Mouse (Mus musculus) kidney, adult 18-20 months (tissue): ENCODE data around the gene Ypel2.

Experiments used
- DNase-seq: peaks from one replicate; pipeline ENCODE4 v3.0.0; 2021

The Ypel2 gene

DNA sequence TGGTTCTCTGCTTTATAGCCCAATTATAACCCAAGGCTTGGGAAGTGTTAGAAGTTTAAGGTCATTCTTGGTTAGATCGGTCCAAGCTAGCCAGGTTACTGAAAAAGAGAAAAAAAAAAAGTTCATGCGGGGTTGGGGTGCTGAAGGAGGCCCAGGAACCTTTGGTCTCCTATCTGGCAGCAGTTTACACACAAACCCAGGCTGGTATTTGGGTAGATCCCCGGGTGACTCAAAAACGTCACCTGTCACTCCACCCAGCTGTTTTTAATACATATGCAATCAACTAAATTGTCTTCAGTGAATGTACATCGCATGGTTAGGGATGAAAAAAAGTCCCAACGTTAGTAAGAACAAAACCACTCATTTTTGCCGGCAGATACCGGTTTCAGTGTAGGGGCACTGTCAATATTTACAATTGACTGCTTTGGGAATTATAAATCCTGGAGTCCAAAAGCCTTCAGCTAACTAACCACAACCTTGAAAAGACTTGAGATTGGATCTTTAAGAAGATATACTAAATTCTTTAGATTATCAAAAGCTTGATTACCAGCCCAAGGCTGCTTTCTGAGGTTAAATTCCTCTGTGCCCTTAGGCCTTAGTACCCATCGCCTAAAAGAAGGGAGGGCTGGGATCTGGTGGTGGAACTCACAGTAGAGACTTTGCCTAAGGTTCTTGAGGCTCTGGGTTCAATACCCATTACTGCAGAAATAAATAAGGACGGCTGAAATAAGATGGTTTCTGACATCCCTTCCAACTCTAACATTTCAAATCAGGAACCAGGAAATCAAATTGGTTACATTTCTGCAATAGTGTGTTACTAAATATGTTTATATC lies 1.5 kb upstream of the Ypel2 start:
- DNase-seq, result no peak

GRCm38 (mm10) chr11:86994330-86994729 lies 823 bp upstream of the Ypel2 start:
- DNase-seq, result peak; percentile 35

DNA sequence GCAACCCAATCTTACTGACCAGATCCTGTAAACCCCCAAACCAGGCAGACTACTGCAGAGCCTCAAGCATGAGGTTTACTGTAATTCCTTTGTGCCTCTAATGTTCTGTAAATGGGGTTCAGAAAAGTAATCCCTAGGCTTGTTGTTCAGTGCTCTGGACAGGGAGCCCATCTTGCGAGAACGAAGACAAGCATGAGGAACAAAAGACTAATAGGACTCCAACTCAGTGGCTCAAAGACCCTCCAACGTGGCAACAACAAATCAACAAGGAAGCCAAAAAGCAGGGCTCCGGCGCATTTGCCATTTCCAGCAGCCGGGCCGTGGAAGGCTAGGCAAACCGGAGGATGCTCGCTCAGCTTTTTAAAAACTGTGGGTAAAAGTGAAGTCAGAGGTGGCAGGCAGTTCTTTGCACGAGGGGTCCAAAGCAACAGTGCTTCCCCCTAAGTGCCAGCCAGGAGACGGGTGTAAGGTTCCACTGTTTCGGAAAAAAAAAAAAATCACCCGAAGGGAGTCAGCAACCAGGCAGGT lies 982 bp downstream of the Ypel2 start:
- peak; percentile 34 for DNase-seq

DNA sequence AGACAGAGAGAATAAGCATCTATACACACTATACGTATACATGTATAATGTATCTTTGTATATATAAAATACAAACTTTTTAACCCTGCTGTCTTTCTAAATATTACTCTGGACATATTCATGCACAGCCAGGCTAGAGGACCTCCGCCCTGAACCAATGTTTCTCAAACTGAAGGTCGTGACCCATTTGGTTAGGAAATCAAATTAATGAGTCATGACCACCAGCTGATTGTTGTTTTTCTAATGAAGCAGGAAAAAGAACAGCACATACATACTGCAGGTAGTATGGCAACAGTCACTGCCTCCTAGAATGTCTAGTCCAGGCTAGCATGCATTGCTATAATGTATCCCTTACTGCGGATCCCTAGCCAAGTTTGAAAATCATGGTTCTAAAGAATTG lies 2.3 kb downstream of the Ypel2 start:
- no peak for DNase-seq

- DNase-seq, result no peak
These were observed 3.2 kb downstream of the Ypel2 start for GRCm38 (mm10) chr11:86990309-86990708.

DNA sequence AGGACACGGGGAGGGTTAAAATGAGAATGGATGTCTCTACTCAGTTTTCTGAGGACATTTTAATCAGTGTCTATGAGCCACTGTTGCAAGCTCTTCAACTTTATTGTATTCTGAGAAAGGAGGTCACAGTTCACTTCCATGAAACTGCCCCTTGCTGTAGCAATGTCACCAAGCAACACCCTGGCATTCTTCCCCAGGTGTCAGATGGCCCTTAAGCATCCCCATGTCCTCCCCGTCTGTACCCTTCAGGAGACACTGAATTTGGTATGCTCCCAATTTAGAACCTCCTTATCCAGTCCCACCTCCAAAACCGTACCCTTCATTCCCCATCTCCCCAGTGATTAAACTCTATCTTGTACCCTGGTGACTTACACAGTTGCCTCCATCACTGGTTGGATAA lies 8.5 kb downstream of the Ypel2 start:
- no peak for DNase-seq

GRCm38 (mm10) chr11:86983056-86983455 lies 10.5 kb downstream of the Ypel2 start:
- no peak for DNase-seq

- no peak for DNase-seq
These were observed 12.2 kb downstream of the Ypel2 start for GRCm38 (mm10) chr11:86981229-86981791.

DNA sequence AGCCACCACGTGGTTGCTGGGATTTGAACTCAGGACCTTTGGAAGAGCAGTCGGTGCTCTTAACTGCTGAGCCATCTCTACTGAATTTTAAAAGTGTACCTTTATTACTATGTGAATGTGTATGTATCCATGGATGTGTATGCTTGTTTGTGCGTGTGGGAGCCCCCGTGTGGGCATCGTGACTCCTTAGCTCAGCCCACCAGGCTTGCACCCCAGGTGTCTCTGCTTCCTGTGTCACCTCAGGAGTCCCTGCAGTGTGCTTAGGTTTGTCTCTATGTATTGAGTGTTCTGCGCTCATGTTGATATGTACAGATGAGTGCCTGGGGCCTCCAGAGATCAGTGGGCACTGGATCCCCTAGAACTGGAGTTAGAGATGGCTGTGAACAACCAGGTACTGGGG lies 13.0 kb downstream of the Ypel2 start:
- DNase-seq, result no peak

GRCm38 (mm10) chr11:86979799-86980198 lies 13.7 kb downstream of the Ypel2 start:
- DNase-seq, result no peak

GRCm38 (mm10) chr11:86977242-86977641 lies 16.3 kb downstream of the Ypel2 start:
- no peak for DNase-seq

DNA sequence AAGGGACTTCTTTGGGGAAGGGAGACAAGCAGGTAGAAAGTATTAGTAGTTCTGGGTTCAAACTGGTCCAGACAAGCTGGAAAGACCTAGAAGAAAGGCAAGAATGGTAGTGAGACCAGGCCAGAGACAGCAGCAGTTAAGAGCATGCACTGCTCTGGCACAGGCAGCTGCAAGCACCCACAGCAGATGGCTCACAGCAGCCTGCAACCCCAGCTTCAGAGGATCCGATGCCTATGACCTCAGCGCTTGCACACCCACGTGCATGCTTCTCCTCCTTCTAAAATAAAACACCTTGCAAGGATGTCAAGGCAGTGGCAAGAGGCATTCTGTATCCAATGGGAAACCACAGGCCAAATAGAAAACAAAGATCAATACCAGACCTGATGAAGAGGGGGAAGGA lies 19.1 kb downstream of the Ypel2 start:
- no peak for DNase-seq

GRCm38 (mm10) chr11:86973255-86973654 lies 20.3 kb downstream of the Ypel2 start:
- DNase-seq, result peak; percentile 52

- DNase-seq, result no peak
These were observed 22.3 kb downstream of the Ypel2 start for GRCm38 (mm10) chr11:86971057-86971753.

DNA sequence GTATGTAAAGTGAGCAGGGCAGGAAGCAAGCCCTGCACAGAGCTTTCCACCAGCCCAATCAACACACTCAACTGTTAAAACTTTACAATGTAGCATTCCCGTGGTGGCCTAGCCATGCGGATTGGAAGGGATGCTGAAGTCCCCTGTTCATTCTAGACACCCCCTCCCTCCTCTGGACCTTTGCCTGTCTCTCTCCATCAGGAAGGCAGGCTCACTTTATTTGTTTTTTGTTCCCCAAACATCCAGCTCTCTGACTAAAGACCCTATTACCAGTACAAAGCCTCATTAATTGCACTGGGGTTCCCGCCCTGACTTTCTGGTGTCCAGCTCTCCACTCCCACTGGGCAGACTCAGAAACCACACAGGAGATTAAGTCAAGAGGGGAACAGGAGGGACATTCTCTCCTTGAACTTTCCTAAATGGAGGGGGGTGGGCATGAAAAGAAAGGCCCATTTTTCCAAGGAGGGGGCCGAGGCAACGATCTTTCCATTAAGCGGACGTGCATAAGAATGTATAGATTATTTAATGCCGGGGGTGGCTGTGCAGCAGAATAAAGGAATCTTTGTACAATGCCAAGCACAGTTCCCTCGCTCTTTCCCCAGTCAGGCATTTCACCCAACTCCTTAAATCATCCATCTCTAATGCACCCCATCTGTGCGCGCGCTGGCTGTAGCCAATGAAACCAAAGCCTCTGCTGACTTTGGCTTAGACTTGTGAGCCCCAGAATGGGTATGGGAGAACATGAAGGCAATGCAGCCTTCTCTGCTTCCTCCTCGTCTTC lies 24.3 kb downstream of the Ypel2 start:
- DNase-seq, result no peak

- DNase-seq, result no peak
These were observed 26.0 kb downstream of the Ypel2 start for GRCm38 (mm10) chr11:86967506-86967905.

GRCm38 (mm10) chr11:86966696-86967095 lies 26.8 kb downstream of the Ypel2 start:
- no peak for DNase-seq

- DNase-seq, result no peak
These were observed 28.4 kb downstream of the Ypel2 start for GRCm38 (mm10) chr11:86965079-86965478.

DNA sequence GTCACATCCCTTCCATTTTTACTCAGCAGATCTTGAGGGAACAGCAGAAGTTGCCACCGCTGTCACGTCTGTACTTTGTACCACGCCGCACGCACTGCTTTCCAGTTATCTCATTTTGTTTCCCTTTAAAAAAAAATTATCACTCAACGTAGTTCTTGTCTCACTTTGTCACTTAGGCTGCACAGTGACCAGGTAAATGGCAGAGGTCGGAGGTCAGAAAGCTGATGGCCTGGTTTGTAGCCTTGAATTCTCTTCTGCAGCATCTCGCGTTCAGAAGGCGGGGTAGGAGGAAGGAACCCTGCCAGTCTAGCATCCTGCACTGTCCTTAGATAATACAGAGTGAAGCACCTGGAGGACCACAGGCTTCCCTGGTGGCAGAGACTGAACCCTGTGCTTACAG lies 29.8 kb downstream of the Ypel2 start:
- DNase-seq, result no peak

GRCm38 (mm10) chr11:86963027-86963426 lies 30.5 kb downstream of the Ypel2 start:
- DNase-seq, result no peak

DNA sequence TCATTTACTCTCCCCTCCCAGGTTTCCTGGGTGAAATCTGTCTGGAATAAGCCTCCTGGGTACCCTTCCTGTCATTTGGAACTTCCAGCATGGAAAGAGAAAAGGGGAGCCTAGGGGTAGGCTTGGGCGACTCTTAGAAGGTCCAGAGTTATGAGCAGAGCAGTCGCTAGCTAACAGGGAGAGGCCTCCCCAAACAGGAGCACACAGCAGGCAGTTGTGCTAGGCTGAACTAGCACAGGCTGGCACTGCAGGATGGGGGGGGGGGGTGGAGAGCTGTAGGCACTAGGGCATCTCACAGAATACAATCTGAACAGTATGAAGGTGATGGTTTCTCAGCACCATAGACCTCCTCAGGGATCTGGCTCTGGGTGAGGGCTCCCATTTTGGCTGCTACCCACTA lies 31.1 kb downstream of the Ypel2 start:
- DNase-seq, result no peak

GRCm38 (mm10) chr11:86961510-86962303 lies 31.8 kb downstream of the Ypel2 start:
- peak; percentile 80 for DNase-seq
